Comparison of ENCODE assay signal across 22 mouse cellular contexts in genomic region chr12:5757361-5757760, GRCm38 (mm10).
DNase-seq lines count a peak whose midpoint lies in the region; ATAC-seq and TF ChIP-seq lines count a peak whose summit lies in the region.
"Had no signal": no experiment of that assay in that cellular context is flagged by ENCODE, and none has a peak within 500 bp of the region (broad histone marks: within the 10 kb centered on the region; RNA-seq: fewer than 3 reads in every experiment).

No protein-coding gene starts in this region.

- H3K4me1 ChIP-seq in embryonic fibroblast, embryonic 13.5 days (ENCODE audit: control insufficient read depth, insufficient read depth, low read length), result peaks cover 6% of the 10 kb centered on the region; the same call in 1 of the 2 replicates
- H3K4me1 ChIP-seq: embryonic facial prominence, embryonic 10.5 days; embryonic facial prominence, embryonic 12.5 days; forebrain, embryonic 10.5 days; forebrain, embryonic 12.5 days had no signal

- H3K27ac ChIP-seq in gastrocnemius, adult 2 months, result peak overlapping the region; percentile 61
- H3K27ac ChIP-seq in embryonic fibroblast, embryonic 13.5 days (ENCODE audit: insufficient read depth, low read length), result peak overlapping the region; percentile 42; the same call in 1 of the 2 replicates
- H3K27ac ChIP-seq: embryonic facial prominence, embryonic 10.5 days; embryonic facial prominence, embryonic 12.5 days; forebrain, embryonic 10.5 days; forebrain, embryonic 12.5 days had no signal

- ATAC-seq in cerebellum, adult (ENCODE audit: insufficient number of reproducible peaks, low FRiP score, low TSS enrichment), result no peak
- ATAC-seq: forebrain, embryonic 14.5 days; forebrain, embryonic 16.5 days had no signal

- TF ChIP-seq POLR2A in embryonic fibroblast, embryonic 13.5 days (IDR thresholded peaks at IDR 0.05; ENCODE audit: low read depth, low read length), result no peak

- intact Hi-C loops in gastrocnemius, adult 2 months (cut with DNase I), result no loop called here
- intact Hi-C loops in gastrocnemius, postnatal 36 days (cut with DNase I), result no loop called here

- H3K4me3 ChIP-seq in gastrocnemius, adult 2 months, result no peak overlapping the region
- no peak overlapping the region for H3K4me3 ChIP-seq in embryonic fibroblast, embryonic 13.5 days (ENCODE audit: insufficient read depth, low read length)
- H3K4me3 ChIP-seq: embryonic facial prominence, embryonic 10.5 days; embryonic facial prominence, embryonic 12.5 days; erythroblast, embryonic 14.5 days; forebrain, embryonic 10.5 days; forebrain, embryonic 12.5 days had no signal

- peak; percentile 21 for DNase-seq in gastrocnemius, adult 2 months
- DNase-seq in gastrocnemius, postnatal 36 days, result no peak
- peak; percentile 80 for DNase-seq in heart, adult 11 months
- no peak for DNase-seq in heart, adult 8-10 months (ENCODE audit: low spot score)
- DNase-seq in skeletal muscle tissue, adult 2 months (ENCODE audit: low read depth, low spot score), result peak; percentile 65
- DNase-seq: adrenal gland, adult 2 months; adrenal gland, postnatal 10 days; adrenal gland, postnatal 25 days; cerebellum, adult 11-12 months; cerebellum, adult 2 months; cerebellum, adult 9-10 months; cerebellum, postnatal 10 days; cerebellum, postnatal 25 days had no signal

- no peak for TF ChIP-seq CTCF in gastrocnemius, adult 2 months (IDR thresholded peaks at IDR 0.05)
- TF ChIP-seq CTCF in embryonic fibroblast, embryonic 13.5 days (IDR thresholded peaks at IDR 0.05; ENCODE audit: borderline replicate concordance, insufficient read depth, low read length), result no peak

Comparison
In these comparisons a context has a peak if more than half of its experiments do, and no peak if none do; other contexts are left out.
1. DNase-seq: peak in gastrocnemius, adult 2 months (single experiment), heart, adult 11 months (single experiment) and skeletal muscle tissue, adult 2 months (single experiment); none in gastrocnemius, postnatal 36 days (0 of 2) and heart, adult 8-10 months (single experiment).